Comparison of ENCODE assay signal across 8 mouse cellular contexts in the genomic region with DNA sequence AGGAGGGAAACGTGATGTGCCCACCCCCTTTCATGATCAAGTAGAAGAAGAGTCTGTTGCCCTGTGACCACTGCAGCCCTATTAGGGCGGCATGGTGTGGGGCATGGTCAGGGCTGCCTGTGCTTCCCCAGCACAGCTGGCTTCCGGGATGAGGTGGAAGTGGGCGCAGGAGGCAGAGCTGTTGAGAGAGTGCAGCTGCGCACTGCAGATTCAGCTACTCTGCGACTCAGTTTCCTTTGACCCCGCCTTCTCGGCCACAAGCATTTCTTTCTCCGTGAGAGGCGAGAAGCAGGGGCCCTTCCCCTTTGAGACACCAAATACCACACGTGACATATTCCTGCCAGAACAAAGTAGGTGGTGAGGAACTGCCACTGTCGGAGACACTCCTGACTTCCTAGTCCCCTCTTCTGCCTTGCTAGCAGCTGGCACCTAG. TPM values are rescaled to one million over a fixed set of nuclear protein-coding genes. Genes with fewer than 3 reads are reported as not detected.
DNase-seq lines count a peak whose midpoint lies in the region; ATAC-seq and TF ChIP-seq lines count a peak whose summit lies in the region.

No protein-coding gene starts in this region.

- H3K4me2 ChIP-seq in intestine, postnatal 0 days (replicated peaks; ENCODE audit: low read depth) = peak overlapping the region; percentile 64
- H3K4me2 ChIP-seq in liver, embryonic 12.5 days = peak overlapping the region; percentile 67
- H3K4me2 ChIP-seq in stomach, embryonic 14.5 days (replicated peaks; ENCODE audit: low read depth, low read length) = peak overlapping the region; percentile 59

- H3K27me3 ChIP-seq in intestine, postnatal 0 days (replicated peaks; ENCODE audit: control insufficient read depth, insufficient read depth, low read length) = no peaks in the 10 kb centered on the region
- no peaks in the 10 kb centered on the region for H3K27me3 ChIP-seq in liver, embryonic 12.5 days (replicated peaks)
- H3K27me3 ChIP-seq in stomach, embryonic 14.5 days (ENCODE audit: control insufficient read depth, insufficient read depth, low read length) = no peaks in the 10 kb centered on the region

- WGBS in intestine, postnatal 0 days = 3% methylated on average over 12 of the region's 12 CpGs
- WGBS in liver, embryonic 12.5 days (ENCODE audit: insufficient replicate concordance) = 2% methylated on average over 12 of the region's 12 CpGs
- WGBS in stomach, embryonic 14.5 days = 2% methylated on average over 12 of the region's 12 CpGs

- H3K4me3 ChIP-seq in ES-E14 (ENCODE audit: insufficient read depth in 1 of 2, low read depth in 1 of 2, low read length in 2 of 2, poor library complexity in 1 of 2, severe bottlenecking in 1 of 2) = peak overlapping the region; percentile 33 to 62; a peak in 3 of 4 replicates
- peak overlapping the region; percentile 23 for H3K4me3 ChIP-seq in intestine, postnatal 0 days (ENCODE audit: low read depth, low read length)
- peak overlapping the region; percentile 34 for H3K4me3 ChIP-seq in liver, embryonic 12.5 days
- peak overlapping the region; percentile 17; the same call in 1 of the 2 replicates for H3K4me3 ChIP-seq in stomach, embryonic 14.5 days (ENCODE audit: low read depth, low read length)

- TF ChIP-seq CTCF in intestine, postnatal 0 days (IDR thresholded peaks at IDR 0.05; ENCODE audit: low read depth) = no peak

- peak; percentile 47; the same call in 1 of the 2 replicates for ATAC-seq in intestine, postnatal 0 days
- peak; percentile 72 for ATAC-seq in liver, embryonic 12.5 days
- ATAC-seq in stomach, embryonic 14.5 days (ENCODE audit: insufficient number of reproducible peaks, insufficient read depth, low FRiP score, low read depth) = peak; percentile 72

- in situ Hi-C loops in ES-E14 (cut with MboI; ENCODE audit: low sequenced_read_pairs in 2 of 2, unreplicated experiment in 2 of 2) = no loop called here

- H3K4me1 ChIP-seq in ES-E14 (ENCODE audit: control insufficient read depth in 2 of 2, insufficient read depth in 2 of 2, low read length in 2 of 2, poor library complexity in 1 of 2) = no peaks in the 10 kb centered on the region; a peak in 1 of 4 replicates
- H3K4me1 ChIP-seq in intestine, postnatal 0 days (replicated peaks; ENCODE audit: control insufficient read depth, insufficient read depth, low read length) = 0 out of 2 replicates have a peak, but pooled peaks cover 7% of the 10 kb centered on the region
- peaks cover 13% of the 10 kb centered on the region for H3K4me1 ChIP-seq in liver, embryonic 12.5 days
- H3K4me1 ChIP-seq in stomach, embryonic 14.5 days (ENCODE audit: control insufficient read depth, insufficient read depth, low read length) = peaks cover 9% of the 10 kb centered on the region

- no peaks in the 10 kb centered on the region for H3K36me3 ChIP-seq in ES-E14 (ENCODE audit: control insufficient read depth, insufficient read depth, low read length, poor library complexity, severe bottlenecking)
- no peaks in the 10 kb centered on the region for H3K36me3 ChIP-seq in intestine, postnatal 0 days (ENCODE audit: control insufficient read depth, insufficient read depth)
- no peaks in the 10 kb centered on the region for H3K36me3 ChIP-seq in liver, embryonic 12.5 days
- H3K36me3 ChIP-seq in stomach, embryonic 14.5 days (ENCODE audit: control insufficient read depth, insufficient read depth, low read length) = no peaks in the 10 kb centered on the region

- H3K9me3 ChIP-seq in ES-E14 (ENCODE audit: control insufficient read depth, insufficient read depth, low read depth, low read length) = no peaks in the 10 kb centered on the region
- no peaks in the 10 kb centered on the region for H3K9me3 ChIP-seq in intestine, postnatal 0 days (ENCODE audit: control insufficient read depth)
- H3K9me3 ChIP-seq in liver, embryonic 12.5 days (replicated peaks) = no peaks in the 10 kb centered on the region
- no peaks in the 10 kb centered on the region for H3K9me3 ChIP-seq in stomach, embryonic 14.5 days (ENCODE audit: control insufficient read depth, low read depth, low read length)

- DNase-seq in ES-E14 (ENCODE audit: low read depth, low spot score) = no peak
- peak; percentile 73 for DNase-seq in embryo, embryonic 10 days (ENCODE audit: low spot score)
- DNase-seq in heart, adult 18-20 months = peak; percentile 52 to 82
- peak; percentile 27 for DNase-seq in monocyte, adult 2 months (ENCODE audit: low read depth in 1 of 2, low spot score in 2 of 2)
- no peak for DNase-seq in testis, postnatal 10 days (ENCODE audit: low spot score)

- H3K9ac ChIP-seq in ES-E14 (ENCODE audit: insufficient read depth, low read depth, low read length, poor library complexity, severe bottlenecking) = peak overlapping the region; percentile 35; the same call in 1 of the 2 replicates
- no peak overlapping the region for H3K9ac ChIP-seq in intestine, postnatal 0 days (ENCODE audit: low read depth, low read length)
- peak overlapping the region; percentile 25; the same call in 1 of the 2 replicates for H3K9ac ChIP-seq in liver, embryonic 12.5 days
- H3K9ac ChIP-seq in stomach, embryonic 14.5 days (replicated peaks; ENCODE audit: low read depth, low read length) = 0 out of 2 replicates have a peak overlapping the region, but pooled peaks have one; percentile 21

- no peak overlapping the region for H3K27ac ChIP-seq in ES-E14 (ENCODE audit: insufficient read depth, low read depth, low read length, poor library complexity, severe bottlenecking)
- no peak overlapping the region for H3K27ac ChIP-seq in intestine, postnatal 0 days (ENCODE audit: low read depth, low read length)
- peak overlapping the region; percentile 23; the same call in 1 of the 2 replicates for H3K27ac ChIP-seq in liver, embryonic 12.5 days
- peak overlapping the region; percentile 6; the same call in 1 of the 2 replicates for H3K27ac ChIP-seq in stomach, embryonic 14.5 days (ENCODE audit: low read length)

TF ChIP-seq in ES-E14, 5 proteins besides CTCF, POLR2A, EP300 and RAD21:
- TF ChIP-seq HCFC1 (IDR thresholded peaks at IDR 0.05; ENCODE audit: borderline replicate concordance, insufficient read depth, low read length) (no peak), ZNF384 (IDR thresholded peaks at IDR 0.05; ENCODE audit: low read depth, low read length) (no peak), MAFK (IDR thresholded peaks at IDR 0.05; ENCODE audit: insufficient read depth, low read depth, low read length) (no peak), ZC3H11A (IDR thresholded peaks at IDR 0.05; ENCODE audit: borderline replicate concordance, low read depth, low read length) (no peak), CHD2 (IDR thresholded peaks at IDR 0.05; ENCODE audit: low read depth, low read length) (no peak)

RNA-seq across cellular contexts. Expression of a gene that starts 22.0 kb away (rescaled TPM):
- 1.1 and 1.6 TPM in 2 replicates for total RNA-seq in ES-E14 (2012; rRNA removed)
- 1 to 10 TPM; 1.5 to 1.9 TPM for total RNA-seq in heart, adult 18-20 months (2021)
- polyA plus RNA-seq in intestine, postnatal 0 days (2015; fragmentation: Nextera tagmentation; extraction: Ambion mirVana) = 0.59 TPM in 2 replicates
- 0.95 and 0.96 TPM in 2 replicates for polyA plus RNA-seq in liver, embryonic 12.5 days (2016; fragmentation: Nextera tagmentation; extraction: Ambion mirVana)
- 1.7 and 1.8 TPM in 2 replicates for polyA plus RNA-seq in stomach, embryonic 14.5 days (2014; fragmentation: Nextera tagmentation; extraction: Ambion mirVana)

RNA-seq across cellular contexts. Expression of a gene that starts 22.3 kb away (rescaled TPM):
- total RNA-seq in ES-E14 (2012; rRNA removed) = 876 and 957 TPM in 2 replicates
- total RNA-seq in heart, adult 18-20 months (2021) = 100 to 1,000 TPM; 319 to 364 TPM
- polyA plus RNA-seq in intestine, postnatal 0 days (2015; fragmentation: Nextera tagmentation; extraction: Ambion mirVana) = 296 and 334 TPM in 2 replicates
- polyA plus RNA-seq in liver, embryonic 12.5 days (2016; fragmentation: Nextera tagmentation; extraction: Ambion mirVana) = 432 and 438 TPM in 2 replicates
- 437 and 516 TPM in 2 replicates for polyA plus RNA-seq in stomach, embryonic 14.5 days (2014; fragmentation: Nextera tagmentation; extraction: Ambion mirVana)

RNA-seq across cellular contexts. Expression of a gene that starts 36.2 kb away (rescaled TPM):
- 0.58 and 1.4 TPM in 2 replicates for total RNA-seq in ES-E14 (2012; rRNA removed)
- 10 to 100 TPM; 13.3 to 16.2 TPM for total RNA-seq in heart, adult 18-20 months (2021)
- polyA plus RNA-seq in intestine, postnatal 0 days (2015; fragmentation: Nextera tagmentation; extraction: Ambion mirVana) = not detected in 2 replicates
- not detected in 2 replicates for polyA plus RNA-seq in liver, embryonic 12.5 days (2016; fragmentation: Nextera tagmentation; extraction: Ambion mirVana)
- polyA plus RNA-seq in stomach, embryonic 14.5 days (2014; fragmentation: Nextera tagmentation; extraction: Ambion mirVana) = 0.43 TPM in 1 of 2 replicates, not detected in the other

RNA-seq across cellular contexts. Expression of a gene that starts 51.2 kb away (rescaled TPM):
- 5.6 and 8.1 TPM in 2 replicates for total RNA-seq in ES-E14 (2012; rRNA removed)
- 10 to 100 TPM; 33.7 to 35.6 TPM for total RNA-seq in heart, adult 18-20 months (2021)
- 0.69 and 0.82 TPM in 2 replicates for polyA plus RNA-seq in intestine, postnatal 0 days (2015; fragmentation: Nextera tagmentation; extraction: Ambion mirVana)
- polyA plus RNA-seq in liver, embryonic 12.5 days (2016; fragmentation: Nextera tagmentation; extraction: Ambion mirVana) = 0.65 and 0.69 TPM in 2 replicates
- polyA plus RNA-seq in stomach, embryonic 14.5 days (2014; fragmentation: Nextera tagmentation; extraction: Ambion mirVana) = 2.1 and 2.2 TPM in 2 replicates

Comparison
In these comparisons a context has a peak if more than half of its experiments do, and no peak if none do; other contexts are left out.
1. DNase-seq: peak in embryo, embryonic 10 days (single experiment), heart, adult 18-20 months (2 of 2) and monocyte, adult 2 months (2 of 2); none in ES-E14 (single experiment) and testis, postnatal 10 days (single experiment).
2. H3K27ac ChIP-seq: peak in liver, embryonic 12.5 days (single experiment) and stomach, embryonic 14.5 days (single experiment); none in ES-E14 (single experiment) and intestine, postnatal 0 days (single experiment).
3. Peak in every context shown above with its lines, with median percentiles within 50 percentile points of each other: H3K4me3 ChIP-seq, ATAC-seq and H3K4me2 ChIP-seq.